ENCODE assay signal across 12 mouse cellular contexts in genomic region chr14:59646826-59647697, GRCm38 (mm10). TPM values are rescaled to one million over a fixed set of nuclear protein-coding genes. Genes with fewer than 3 reads are reported as not detected.
A peak's percentile ranks its signal among the peaks of the same experiment; 100 is the strongest.
DNase-seq lines count a peak whose midpoint lies in the region; ATAC-seq and TF ChIP-seq lines count a peak whose summit lies in the region.
"Had no signal": no experiment of that assay in that cellular context is flagged by ENCODE, and none has a peak within 500 bp of the region (broad histone marks: within the 10 kb centered on the region; RNA-seq: fewer than 3 reads in every experiment).

No protein-coding gene starts in this region.

- peaks cover 5% of the 10 kb centered on the region; the same call in 1 of the 2 replicates for H3K4me1 ChIP-seq in heart, postnatal 0 days (ENCODE audit: control insufficient read depth, insufficient read depth)
- no peaks in the 10 kb centered on the region for H3K4me1 ChIP-seq in neural tube, embryonic 12.5 days
- H3K4me1 ChIP-seq in intestine, embryonic 16.5 days (ENCODE audit: control insufficient read depth, insufficient read depth, low read length) = peaks cover 5% of the 10 kb centered on the region; the same call in 1 of the 2 replicates
- no peaks in the 10 kb centered on the region for H3K4me1 ChIP-seq in stomach, postnatal 0 days (replicated peaks; ENCODE audit: control insufficient read depth, insufficient read depth)

- no peak for TF ChIP-seq EP300 in heart, postnatal 0 days (IDR thresholded peaks at IDR 0.05; ENCODE audit: low read depth)
- no peak for TF ChIP-seq EP300 in stomach, postnatal 0 days (optimal IDR thresholded peaks at IDR 0.05)

- H3K4me2 ChIP-seq in heart, postnatal 0 days (ENCODE audit: low read depth, low read length) = no peak overlapping the region
- H3K4me2 ChIP-seq in neural tube, embryonic 12.5 days (replicated peaks) = no peak overlapping the region
- H3K4me2 ChIP-seq in intestine, embryonic 16.5 days (ENCODE audit: low read depth, low read length) = no peak overlapping the region
- H3K4me2 ChIP-seq in stomach, postnatal 0 days (replicated peaks; ENCODE audit: low read depth) = no peak overlapping the region

- peak; percentile 51; the same call in 1 of the 2 replicates for ATAC-seq in heart, postnatal 0 days (ENCODE audit: insufficient read depth, low read depth)
- ATAC-seq in neural tube, embryonic 12.5 days (ENCODE audit: low FRiP score, low read depth) = peak; percentile 21; the same call in 1 of the 2 replicates
- peak; percentile 33; the same call in 1 of the 2 replicates for ATAC-seq in intestine, embryonic 16.5 days
- ATAC-seq in stomach, postnatal 0 days (ENCODE audit: low FRiP score, low TSS enrichment) = no peak
- ATAC-seq: activated CD4-positive, CD25-positive, alpha-beta regulatory T cell, adult 4 months had no signal

- H3K9me3 ChIP-seq in heart, postnatal 0 days (replicated peaks; ENCODE audit: control insufficient read depth, low read length) = no peaks in the 10 kb centered on the region
- no peaks in the 10 kb centered on the region for H3K9me3 ChIP-seq in neural tube, embryonic 12.5 days
- no peaks in the 10 kb centered on the region for H3K9me3 ChIP-seq in intestine, embryonic 16.5 days (ENCODE audit: control insufficient read depth, low read length)
- no peaks in the 10 kb centered on the region for H3K9me3 ChIP-seq in stomach, postnatal 0 days (ENCODE audit: control insufficient read depth, low read length)

- TF ChIP-seq CTCF in heart, postnatal 0 days (IDR thresholded peaks at IDR 0.05; ENCODE audit: low read depth) = 0 out of 2 replicates have a peak, but pooled peaks have one; percentile 23
- TF ChIP-seq CTCF in stomach, postnatal 0 days (IDR thresholded peaks at IDR 0.05; ENCODE audit: low read depth) = peak; percentile 27

- WGBS in heart, postnatal 0 days = 47% methylated on average over 16 of the region's 16 CpGs
- 75% methylated on average over 16 of the region's 16 CpGs for WGBS in neural tube, embryonic 12.5 days
- WGBS in intestine, embryonic 16.5 days = 59% methylated on average over 16 of the region's 16 CpGs
- WGBS in stomach, postnatal 0 days = 61% methylated on average over 16 of the region's 16 CpGs

- no peaks in the 10 kb centered on the region for H3K36me3 ChIP-seq in heart, postnatal 0 days (replicated peaks; ENCODE audit: control insufficient read depth, insufficient read depth, low read length)
- no peaks in the 10 kb centered on the region for H3K36me3 ChIP-seq in neural tube, embryonic 12.5 days
- H3K36me3 ChIP-seq in intestine, embryonic 16.5 days (ENCODE audit: control insufficient read depth, insufficient read depth, low read length) = no peaks in the 10 kb centered on the region
- no peaks in the 10 kb centered on the region for H3K36me3 ChIP-seq in stomach, postnatal 0 days (ENCODE audit: control insufficient read depth, insufficient read depth, low read length)

- DNase-seq in heart, postnatal 0 days (ENCODE audit: low spot score) = peak; percentile 19
- no peak for DNase-seq in heart, postnatal 25 days (ENCODE audit: low spot score)
- DNase-seq in neural tube, embryonic 10.5 days (ENCODE audit: extremely low spot score, low spot score) = no peak
- no peak for DNase-seq in stomach, postnatal 0 days (ENCODE audit: low spot score)
- DNase-seq in Muller cell, postnatal 12 days (ENCODE audit: inconsistent ontology term) = no peak
- DNase-seq in left cerebral cortex, postnatal 4 days = no peak
- DNase-seq: cerebellum, adult 9-10 months; heart, postnatal 14 days; thymus, postnatal 25 days had no signal

- no peak overlapping the region for H3K9ac ChIP-seq in heart, postnatal 0 days (replicated peaks; ENCODE audit: low read depth, low read length)
- H3K9ac ChIP-seq in neural tube, embryonic 12.5 days = no peak overlapping the region
- no peak overlapping the region for H3K9ac ChIP-seq in intestine, embryonic 16.5 days (ENCODE audit: low read depth, low read length)
- H3K9ac ChIP-seq in stomach, postnatal 0 days (ENCODE audit: low read length) = no peak overlapping the region

- intact Hi-C loops in heart, postnatal 25 days (cut with DNase I) = no loop called here
- intact Hi-C loops in left cerebral cortex, postnatal 4 days (cut with DNase I) = no loop called here

- H3K27ac ChIP-seq in heart, postnatal 0 days (ENCODE audit: low read depth) = no peak overlapping the region
- no peak overlapping the region for H3K27ac ChIP-seq in neural tube, embryonic 12.5 days
- no peak overlapping the region for H3K27ac ChIP-seq in intestine, embryonic 16.5 days (ENCODE audit: low read length)
- no peak overlapping the region for H3K27ac ChIP-seq in stomach, postnatal 0 days (replicated peaks)

- H3K4me3 ChIP-seq in heart, postnatal 0 days (ENCODE audit: low read depth, low read length) = no peak overlapping the region
- H3K4me3 ChIP-seq in neural tube, embryonic 12.5 days = no peak overlapping the region
- H3K4me3 ChIP-seq in intestine, embryonic 16.5 days (ENCODE audit: low read length) = no peak overlapping the region
- no peak overlapping the region for H3K4me3 ChIP-seq in stomach, postnatal 0 days (ENCODE audit: low read depth, low read length)

- H3K27me3 ChIP-seq in heart, postnatal 0 days (ENCODE audit: control insufficient read depth, insufficient read depth, low read length) = no peaks in the 10 kb centered on the region
- no peaks in the 10 kb centered on the region for H3K27me3 ChIP-seq in neural tube, embryonic 12.5 days (replicated peaks)
- H3K27me3 ChIP-seq in intestine, embryonic 16.5 days (replicated peaks; ENCODE audit: control insufficient read depth, insufficient read depth, low read length) = no peaks in the 10 kb centered on the region
- H3K27me3 ChIP-seq in stomach, postnatal 0 days (ENCODE audit: control insufficient read depth, insufficient read depth, low read length) = no peaks in the 10 kb centered on the region

RNA-seq across cellular contexts. Expression of gene Shisa2, which starts 22.0 kb away (rescaled TPM):
- 11.1 and 14.2 TPM in 2 replicates for total RNA-seq in heart, postnatal 0 days (2014; rRNA removed; ENCODE audit: low replicate concordance)
- polyA plus RNA-seq in heart, postnatal 0 days (2015; fragmentation: Nextera tagmentation; extraction: Ambion mirVana) = 1.8 and 2.3 TPM in 2 replicates
- total RNA-seq in heart, postnatal 25 days (2021) = 1 to 10 TPM; 1.3 to 1.4 TPM
- polyA plus RNA-seq in neural tube, embryonic 12.5 days (2016; fragmentation: Nextera tagmentation; extraction: Ambion mirVana) = 20.0 and 21.6 TPM in 2 replicates
- polyA plus RNA-seq in intestine, embryonic 16.5 days (2015; fragmentation: Nextera tagmentation; extraction: Ambion mirVana) = 5.9 TPM in 2 replicates
- polyA plus RNA-seq in stomach, postnatal 0 days (2015; fragmentation: Nextera tagmentation; extraction: Ambion mirVana) = 4.4 and 4.8 TPM in 2 replicates
- total RNA-seq in left cerebral cortex, postnatal 4 days (2021) = 1 to 10 TPM; 8.1 to 8.6 TPM

RNA-seq across cellular contexts. Expression of gene Cdadc1, which starts 49.3 kb away (rescaled TPM):
- total RNA-seq in heart, postnatal 0 days (2014; rRNA removed; ENCODE audit: low replicate concordance) = 3.7 and 5.3 TPM in 2 replicates
- 30.9 and 32.3 TPM in 2 replicates for polyA plus RNA-seq in heart, postnatal 0 days (2015; fragmentation: Nextera tagmentation; extraction: Ambion mirVana)
- total RNA-seq in heart, postnatal 25 days (2021) = 10 to 100 TPM; 42.6 to 45.8 TPM
- polyA plus RNA-seq in neural tube, embryonic 12.5 days (2016; fragmentation: Nextera tagmentation; extraction: Ambion mirVana) = 32.6 and 34.9 TPM in 2 replicates
- polyA plus RNA-seq in intestine, embryonic 16.5 days (2015; fragmentation: Nextera tagmentation; extraction: Ambion mirVana) = 30.4 and 32.3 TPM in 2 replicates
- polyA plus RNA-seq in stomach, postnatal 0 days (2015; fragmentation: Nextera tagmentation; extraction: Ambion mirVana) = 24.2 and 25.1 TPM in 2 replicates
- total RNA-seq in left cerebral cortex, postnatal 4 days (2021) = 10 to 100 TPM; 28.3 to 31.5 TPM
